Mouse (Mus musculus) heart, postnatal 25 days (tissue): ENCODE measurements around the gene Zcchc17. TPM values are rescaled to one million over a fixed set of nuclear protein-coding genes. Genes with fewer than 3 reads are reported as not detected.

Source experiments
- DNase-seq: peaks from one replicate; pipeline ENCODE4 v3.0.0; 2022; ENCODE audit warnings: low spot score
- intact Hi-C: fragments of 180-260 bp; cut with DNase I; formaldehyde crosslinking; loops from one replicate; pipeline ENCODE4 v1.15.1; 2025
- total RNA-seq, 2 experiments: library from RNA; stranded (reverse); gene quantifications; 2 replicates each; pipeline ENCODE4 v1.2.3; 2021

Zcchc17 gene
- total RNA-seq, 2 experiments from 2014 or later: 26.2 to 28.9 TPM

GRCm38 (mm10) chr4:130321640-130322039 is 38.1 kb downstream of the Zcchc17 start:
- intact Hi-C loops: no loop called here
- no peak for DNase-seq

- intact Hi-C loops: no loop called here
Measured at GRCm38 (mm10) chr4:130319564-130319963, 40.2 kb downstream of the Zcchc17 start.

GRCm38 (mm10) chr4:130318122-130318521 is 41.6 kb downstream of the Zcchc17 start:
- no peak for DNase-seq
- intact Hi-C loops: no loop called here

More at GRCm38 (mm10) chr4:130319564-130319963, 40.2 kb downstream of the Zcchc17 start:
- DNase-seq: no peak

GRCm38 (mm10) chr4:130316691-130317090 is 43.1 kb downstream of the Zcchc17 start:
- intact Hi-C loops: no loop called here
- no peak for DNase-seq

GRCm38 (mm10) chr4:130315771-130316527 is 43.8 kb downstream of the Zcchc17 start:
- intact Hi-C loops: no loop called here
- no peak for DNase-seq

GRCm38 (mm10) chr4:130313552-130313951 is 46.2 kb downstream of the Zcchc17 start:
- intact Hi-C loops: no loop called here
- DNase-seq: no peak

GRCm38 (mm10) chr4:130312526-130312925 is 47.2 kb downstream of the Zcchc17 start:
- intact Hi-C loops: no loop called here
- no peak for DNase-seq

- intact Hi-C loops: no loop called here
- DNase-seq: no peak
Measured at GRCm38 (mm10) chr4:130309254-130309653, 50.5 kb downstream of the Zcchc17 start.

GRCm38 (mm10) chr4:130308231-130309081 is 51.3 kb downstream of the Zcchc17 start, which contains the start of the genes Fabp3 and Gm10570:
Gene Fabp3 (plus strand): TSS chr4:130308595.
Gene Gm10570 (minus strand): TSS chr4:130308674.
- DNase-seq: peak; percentile 35
- intact Hi-C loops: no loop called here

- intact Hi-C loops: no loop called here
Measured at GRCm38 (mm10) chr4:130307851-130308230, 51.9 kb downstream of the Zcchc17 start.

GRCm38 (mm10) chr4:130306796-130307630 is 52.7 kb downstream of the Zcchc17 start:
- intact Hi-C loops: no loop called here
- peak; percentile 37 for DNase-seq

More at GRCm38 (mm10) chr4:130307851-130308230, 51.9 kb downstream of the Zcchc17 start:
- DNase-seq: peak; percentile 26

- no peak for DNase-seq
- intact Hi-C loops: no loop called here
Measured at GRCm38 (mm10) chr4:130304746-130305145, 55.0 kb downstream of the Zcchc17 start.

GRCm38 (mm10) chr4:130302285-130302870 is 57.4 kb downstream of the Zcchc17 start:
- intact Hi-C loops: no loop called here
- no peak for DNase-seq

GRCm38 (mm10) chr4:130299629-130300018 is 60.1 kb downstream of the Zcchc17 start:
- no peak for DNase-seq
- intact Hi-C loops: no loop called here

GRCm38 (mm10) chr4:130298877-130299628 is 60.7 kb downstream of the Zcchc17 start:
- DNase-seq: peak; percentile 52
- intact Hi-C loops: no loop called here

GRCm38 (mm10) chr4:130297123-130297529 is 62.6 kb downstream of the Zcchc17 start:
- no peak for DNase-seq
- intact Hi-C loops: no loop called here

- intact Hi-C loops: no loop called here
- DNase-seq: no peak
Measured at GRCm38 (mm10) chr4:130296243-130296965, 63.3 kb downstream of the Zcchc17 start.

- DNase-seq: no peak
- intact Hi-C loops: no loop called here
Measured at GRCm38 (mm10) chr4:130295047-130295745, 64.5 kb downstream of the Zcchc17 start.
